Mouse (Mus musculus) small intestine, adult 2 months (tissue): ENCODE results near the gene Abhd14a.

Experiments
- CTCF ChIP-seq: fragments of 200-500 bp; IDR thresholded peaks from 2 replicates; pipeline ENCODE4 v1.5.1; 2012; ENCODE audit warnings: low read depth, mild to moderate bottlenecking, control low read depth, inconsistent platforms, low read length, moderate library complexity, mixed read lengths; ENCODE audit not compliant: insufficient replicate concordance, insufficient read length; ENCODE audit errors: extremely low read depth
- POLR2A ChIP-seq: fragments of 200-500 bp; IDR thresholded peaks from 2 replicates; pipeline ENCODE4 v1.6.1; 2012; ENCODE audit warnings: low read depth, mild to moderate bottlenecking, control low read depth, inconsistent platforms, low read length, moderate library complexity

- TF ChIP-seq CTCF (no peak), POLR2A (no peak)
Measured at GRCm38 (mm10) chr9:106454888-106455681, 7.6 kb upstream of the Abhd14a start.
